11 mouse cellular contexts compared by ENCODE assay signal in the genomic region with DNA sequence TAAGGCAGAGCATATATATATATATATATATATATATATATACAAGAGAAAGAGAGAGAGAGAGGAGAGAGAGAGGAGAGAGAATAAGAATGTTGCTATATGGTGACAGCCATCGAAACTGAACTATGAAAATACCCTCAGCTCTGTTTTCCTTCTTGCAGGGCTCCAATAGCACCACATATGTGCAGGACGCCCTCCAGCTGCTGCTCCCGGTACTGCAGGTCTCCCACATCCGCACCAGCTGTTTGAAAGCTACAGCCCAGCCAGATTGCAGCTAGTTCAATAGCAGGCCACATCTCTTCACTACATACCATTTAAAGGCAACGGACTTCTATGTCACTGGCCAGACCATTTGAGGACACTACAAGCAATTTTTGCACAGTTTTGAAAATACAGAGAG. TPM values are rescaled to one million over a fixed set of nuclear protein-coding genes. Genes with fewer than 3 reads are reported as not detected.
DNase-seq lines count a peak whose midpoint lies in the region; ATAC-seq and TF ChIP-seq lines count a peak whose summit lies in the region.
"Had no signal": no experiment of that assay in that cellular context is flagged by ENCODE, and none has a peak within 500 bp of the region (broad histone marks: within the 10 kb centered on the region; RNA-seq: fewer than 3 reads in every experiment).

No protein-coding gene starts in this region.

- no peak overlapping the region for H3K4me3 ChIP-seq in hindbrain, postnatal 0 days (ENCODE audit: low read length)
- no peak overlapping the region for H3K4me3 ChIP-seq in hindbrain, embryonic 14.5 days (replicated peaks; ENCODE audit: low read length)
- H3K4me3 ChIP-seq in cortical plate, adult 2 months (ENCODE audit: insufficient read depth, low read length) = no peak overlapping the region
- H3K4me3 ChIP-seq: liver, embryonic 13.5 days; myocyte; stomach, embryonic 15.5 days had no signal

- H3K4me2 ChIP-seq in hindbrain, postnatal 0 days (ENCODE audit: low read depth, low read length) = no peak overlapping the region
- no peak overlapping the region for H3K4me2 ChIP-seq in hindbrain, embryonic 14.5 days (replicated peaks)
- H3K4me2 ChIP-seq: liver, embryonic 13.5 days; stomach, embryonic 15.5 days had no signal

- peak; percentile 35; the same call in 1 of the 2 replicates for TF ChIP-seq CTCF in hindbrain, postnatal 0 days (IDR thresholded peaks at IDR 0.05; ENCODE audit: low read depth)
- 0 out of 2 replicates have a peak, but pooled peaks have one; percentile 9 for TF ChIP-seq CTCF in cortical plate, adult 2 months (IDR thresholded peaks at IDR 0.05; ENCODE audit: extremely low read depth, insufficient read depth, low read length)

- no peak overlapping the region for H3K9ac ChIP-seq in hindbrain, postnatal 0 days (replicated peaks; ENCODE audit: low read length)
- H3K9ac ChIP-seq in hindbrain, embryonic 14.5 days = no peak overlapping the region
- H3K9ac ChIP-seq: liver, embryonic 13.5 days; stomach, embryonic 15.5 days had no signal

- H3K27ac ChIP-seq in hindbrain, postnatal 0 days = no peak overlapping the region
- H3K27ac ChIP-seq in hindbrain, embryonic 14.5 days = no peak overlapping the region
- H3K27ac ChIP-seq in cortical plate, adult 2 months (ENCODE audit: insufficient read depth, low read length) = no peak overlapping the region
- H3K27ac ChIP-seq: liver, embryonic 13.5 days; stomach, embryonic 15.5 days had no signal

- DNase-seq in hindbrain, postnatal 0 days (ENCODE audit: low spot score) = no peak
- no peak for DNase-seq in hindbrain, embryonic 14.5 days (ENCODE audit: low spot score)
- DNase-seq in spleen, adult 18-20 months = peak; percentile 20 to 50
- no peak for DNase-seq in spleen, adult 12 weeks (ENCODE audit: low spot score)
- peak; percentile 75 for DNase-seq in thymus, postnatal 4 days
- DNase-seq in MN1 (ENCODE audit: low spot score) = no peak
- DNase-seq in right cerebral cortex, adult 18-20 months = no peak
- DNase-seq: liver, embryonic 13.5 days had no signal

- no peak for ATAC-seq in hindbrain, postnatal 0 days
- no peak for ATAC-seq in hindbrain, embryonic 14.5 days (ENCODE audit: low FRiP score)

- no peaks in the 10 kb centered on the region for H3K27me3 ChIP-seq in hindbrain, postnatal 0 days (ENCODE audit: insufficient read depth, low read length)
- H3K27me3 ChIP-seq in hindbrain, embryonic 14.5 days (ENCODE audit: control insufficient read depth, insufficient read depth, low read length) = no peaks in the 10 kb centered on the region
- H3K27me3 ChIP-seq: liver, embryonic 13.5 days; stomach, embryonic 15.5 days had no signal

- H3K9me3 ChIP-seq in hindbrain, postnatal 0 days (ENCODE audit: low read length) = no peaks in the 10 kb centered on the region
- no peaks in the 10 kb centered on the region for H3K9me3 ChIP-seq in hindbrain, embryonic 14.5 days (ENCODE audit: control insufficient read depth, low read length)
- H3K9me3 ChIP-seq: liver, embryonic 13.5 days; stomach, embryonic 15.5 days had no signal

- 0 out of 2 replicates have a peak, but pooled peaks cover 9% of the 10 kb centered on the region for H3K4me1 ChIP-seq in hindbrain, postnatal 0 days (ENCODE audit: insufficient read depth, low read length)
- peaks cover 6% of the 10 kb centered on the region; the same call in 1 of the 2 replicates for H3K4me1 ChIP-seq in hindbrain, embryonic 14.5 days (replicated peaks; ENCODE audit: control insufficient read depth, insufficient read depth, low read length)
- H3K4me1 ChIP-seq in cortical plate, adult 2 months (ENCODE audit: control insufficient read depth, insufficient read depth, low read length) = peaks cover 2% of the 10 kb centered on the region; the same call in 1 of the 2 replicates
- H3K4me1 ChIP-seq: liver, embryonic 13.5 days; stomach, embryonic 15.5 days had no signal

- no peak for TF ChIP-seq POLR2A in cortical plate, adult 2 months (IDR thresholded peaks at IDR 0.05; ENCODE audit: extremely low read depth, insufficient read depth, low read length)

- WGBS in hindbrain, postnatal 0 days = 65% methylated on average over 5 of the region's 5 CpGs
- WGBS in hindbrain, embryonic 14.5 days = 73% methylated on average over 5 of the region's 5 CpGs

- no peaks in the 10 kb centered on the region for H3K36me3 ChIP-seq in hindbrain, postnatal 0 days (ENCODE audit: insufficient read depth, low read length)
- H3K36me3 ChIP-seq in hindbrain, embryonic 14.5 days (replicated peaks; ENCODE audit: control insufficient read depth, insufficient read depth) = no peaks in the 10 kb centered on the region

RNA-seq across cellular contexts. Expression of a gene that starts 51.5 kb away (rescaled TPM):
- 0.21 TPM in 1 of 2 replicates, not detected in the other for total RNA-seq in hindbrain, postnatal 0 days (2014; rRNA removed)
- 0.13 TPM in 1 of 2 replicates, not detected in the other for polyA plus RNA-seq in hindbrain, postnatal 0 days (2015; fragmentation: Nextera tagmentation; extraction: Ambion mirVana)
- not detected in 2 replicates for polyA plus RNA-seq in hindbrain, embryonic 14.5 days (2014; fragmentation: Nextera tagmentation; extraction: Ambion mirVana)
- polyA plus RNA-seq in cortical plate, adult 2 months (2012; rRNA removed) = 0.23 and 0.38 TPM in 2 replicates

Comparison
In these comparisons a context has a peak if more than half of its experiments do, and no peak if none do; other contexts are left out.
1. DNase-seq: peak in spleen, adult 18-20 months (2 of 2) and thymus, postnatal 4 days (single experiment); none in hindbrain, postnatal 0 days (single experiment), hindbrain, embryonic 14.5 days (single experiment), spleen, adult 12 weeks (single experiment), MN1 (single experiment) and right cerebral cortex, adult 18-20 months (single experiment).